Mouse (Mus musculus): Measurements from ENCODE around the gene Slc25a42. TPM values are rescaled to one million over a fixed set of nuclear protein-coding genes. Genes with fewer than 3 reads are reported as not detected.

The Slc25a42 gene
- polyA plus RNA-seq, 1 experiment: 45.5 TPM

DNA sequence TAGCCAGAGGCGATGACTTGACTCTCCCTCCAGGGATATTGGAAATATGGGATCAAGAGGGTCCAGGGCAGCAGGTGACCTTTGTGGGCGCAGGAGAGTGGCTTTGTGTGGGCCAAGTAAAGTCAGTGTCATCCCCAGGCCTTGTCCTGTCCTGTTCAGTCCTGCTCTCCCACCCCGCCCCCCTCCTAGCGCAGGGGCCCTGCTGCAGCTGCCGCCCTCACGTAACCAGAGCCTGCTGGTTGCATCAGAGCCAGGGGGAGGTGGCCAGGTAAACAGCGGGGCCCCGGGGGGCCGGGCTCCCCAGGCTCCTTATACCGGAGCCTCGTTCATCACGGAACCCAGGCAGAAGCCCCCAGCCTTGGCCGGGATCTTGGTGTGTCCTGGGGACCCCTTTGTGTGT, 61.9 kb downstream of the Slc25a42 start:
- no peak overlapping the region for H3K4me3 ChIP-seq (replicated peaks; ENCODE audit: insufficient read depth, low read depth, low read length)
- H3K27me3 ChIP-seq (ENCODE audit: control insufficient read depth, insufficient read depth, low read length): no peaks in the 10 kb centered on the region
- no peak for TF ChIP-seq POLR2A (IDR thresholded peaks at IDR 0.05; ENCODE audit: borderline replicate concordance, insufficient read depth, low read length)
- TF ChIP-seq CTCF (IDR thresholded peaks at IDR 0.05; ENCODE audit: borderline replicate concordance, insufficient read depth, low read depth, low read length): no peak
- DNase-seq: no peak
- no peak overlapping the region for H3K27ac ChIP-seq (ENCODE audit: insufficient read depth, low read length)
- H3K4me1 ChIP-seq (ENCODE audit: control insufficient read depth, insufficient read depth, low read length): no peaks in the 10 kb centered on the region; the same call in 1 of the 2 replicates
- 20% methylated on average over 13 of the region's 13 CpGs for WGBS

DNA sequence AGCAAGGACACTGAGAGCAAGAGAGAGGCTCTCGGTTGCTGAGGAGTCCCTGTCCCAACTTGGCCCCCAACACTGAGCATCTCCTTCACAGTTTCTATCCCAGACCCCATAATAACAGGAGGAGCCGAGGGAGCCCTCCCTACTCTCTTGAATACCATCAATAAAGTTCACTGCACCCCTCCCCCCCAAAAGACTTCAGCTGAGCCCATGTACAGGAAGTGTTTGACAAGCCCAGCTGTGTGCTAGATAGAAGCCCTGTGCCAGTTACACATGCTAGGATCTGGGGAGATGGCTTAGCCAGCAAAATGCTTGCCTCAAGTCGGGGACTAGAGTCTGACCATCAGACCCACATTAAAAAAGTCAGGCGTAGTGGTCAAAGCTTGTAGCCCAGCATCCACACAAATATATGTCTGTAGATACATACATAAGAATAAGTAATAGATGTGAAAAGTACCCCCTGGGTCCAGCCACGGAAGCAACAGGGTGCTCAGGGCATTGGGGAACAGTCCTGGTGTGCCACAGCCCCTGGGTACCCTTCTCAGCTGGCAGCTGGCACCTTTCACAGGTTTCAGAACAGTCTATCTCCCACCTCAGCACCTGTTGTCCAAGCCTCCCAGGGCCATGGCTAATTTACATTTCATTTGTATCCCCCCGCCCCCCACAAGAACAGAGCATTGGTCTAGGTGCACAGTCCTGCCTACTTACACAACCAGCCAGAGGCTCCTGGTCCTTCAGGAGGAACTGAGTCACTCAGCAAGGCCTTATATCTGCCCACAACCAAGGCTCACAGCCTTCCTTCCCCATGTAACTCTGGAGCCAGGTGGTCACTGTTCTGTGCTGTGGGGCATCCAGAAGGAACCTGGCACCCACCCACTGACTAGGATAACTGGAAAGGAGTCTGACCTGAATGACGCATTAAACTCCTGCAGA, 64.2 kb downstream of the Slc25a42 start:
- Histone ChIP-seq H3K4me1 (ENCODE audit: control insufficient read depth, insufficient read depth, low read length) (no peaks in the 10 kb centered on the region; the same call in 1 of the 2 replicates), H3K27me3 (ENCODE audit: control insufficient read depth, insufficient read depth, low read length) (no peaks in the 10 kb centered on the region), H3K4me3 (replicated peaks; ENCODE audit: insufficient read depth, low read depth, low read length) (no peak overlapping the region), H3K27ac (ENCODE audit: insufficient read depth, low read length) (no peak overlapping the region)
- no peak for DNase-seq
- TF ChIP-seq CTCF (IDR thresholded peaks at IDR 0.05; ENCODE audit: borderline replicate concordance, insufficient read depth, low read depth, low read length) (no peak), POLR2A (IDR thresholded peaks at IDR 0.05; ENCODE audit: borderline replicate concordance, insufficient read depth, low read length) (no peak)
- 80% methylated on average over 7 of the region's 7 CpGs for WGBS

DNA sequence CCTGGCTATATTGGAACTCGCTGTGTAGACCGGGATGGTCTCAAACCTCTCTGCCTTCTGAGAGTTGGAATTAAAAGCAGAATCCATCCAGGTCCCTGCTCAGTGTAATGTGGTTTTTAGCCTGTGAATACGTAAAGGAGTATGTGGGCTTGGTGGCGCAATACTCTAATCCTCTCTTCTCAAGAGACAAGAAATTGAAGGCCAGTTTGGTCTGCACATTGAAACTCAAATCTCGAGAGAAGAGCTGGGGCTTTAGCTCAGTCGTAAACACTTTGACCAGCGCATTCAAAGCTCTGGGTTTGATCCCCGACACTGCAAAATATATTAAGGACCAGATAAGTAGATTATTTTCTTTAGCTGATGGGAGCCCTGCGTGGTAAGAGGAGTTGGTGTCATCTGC, 72.1 kb downstream of the Slc25a42 start:
- DNase-seq: no peak
- 8% methylated on average over 9 of the region's 9 CpGs for WGBS
- Histone ChIP-seq H3K4me1 (ENCODE audit: control insufficient read depth, insufficient read depth, low read length) (peaks cover 16% of the 10 kb centered on the region), H3K27me3 (ENCODE audit: control insufficient read depth, insufficient read depth, low read length) (no peaks in the 10 kb centered on the region), H3K27ac (ENCODE audit: insufficient read depth, low read length) (no peak overlapping the region), H3K4me3 (replicated peaks; ENCODE audit: insufficient read depth, low read depth, low read length) (peak overlapping the region; percentile 78)
- TF ChIP-seq CTCF (IDR thresholded peaks at IDR 0.05; ENCODE audit: borderline replicate concordance, insufficient read depth, low read depth, low read length) (no peak), POLR2A (IDR thresholded peaks at IDR 0.05; ENCODE audit: borderline replicate concordance, insufficient read depth, low read length) (no peak)

GRCm38 (mm10) chr8:70139026-70139857, 72.9 kb downstream of the Slc25a42 start, which contains the start of the genes Rfxank, Borcs8 and Mef2b:
Gene Rfxank (minus strand): TSS chr8:70139154.
Gene Borcs8 (plus strand): TSS chr8:70139499.
Gene Mef2b (plus strand): TSS chr8:70139711.
- peak; percentile 98 to 99 for DNase-seq
- H3K27me3 ChIP-seq (ENCODE audit: control insufficient read depth, insufficient read depth, low read length): no peaks in the 10 kb centered on the region
- under 1% methylated on average over 46 of the region's 46 CpGs for WGBS
- peak within 1 kb of the TSS; percentile 9; the same call in 1 of the 2 replicates for H3K27ac ChIP-seq (ENCODE audit: insufficient read depth, low read length)
- H3K4me3 ChIP-seq (replicated peaks; ENCODE audit: insufficient read depth, low read depth, low read length): peak within 1 kb of the TSS; percentile 80
- peaks cover 16% of the 10 kb centered on the region for H3K4me1 ChIP-seq (ENCODE audit: control insufficient read depth, insufficient read depth, low read length)
- peak; percentile 82; the same call in 1 of the 2 replicates for TF ChIP-seq POLR2A (IDR thresholded peaks at IDR 0.05; ENCODE audit: borderline replicate concordance, insufficient read depth, low read length)
- TF ChIP-seq CTCF (IDR thresholded peaks at IDR 0.05; ENCODE audit: borderline replicate concordance, insufficient read depth, low read depth, low read length): no peak

DNA sequence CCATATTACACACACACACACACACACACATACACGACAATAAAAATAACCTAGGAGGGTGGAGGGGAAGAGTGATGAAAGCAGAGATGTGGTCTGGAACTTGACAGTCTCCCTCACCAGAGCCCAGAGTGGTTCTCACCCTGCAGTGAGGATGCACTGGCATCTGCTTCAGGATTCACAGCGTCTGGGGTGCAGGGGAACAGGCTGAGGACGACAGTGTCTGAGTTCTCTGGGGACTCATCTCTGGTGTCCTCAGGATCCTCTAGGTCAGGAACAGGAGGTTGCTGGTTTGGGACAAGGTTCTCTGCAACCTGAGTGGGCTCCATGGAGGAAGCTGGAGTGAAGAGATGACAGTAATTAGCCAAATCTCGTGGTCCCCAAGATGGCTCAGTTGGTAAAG, 74.2 kb downstream of the Slc25a42 start:
- no peaks in the 10 kb centered on the region for H3K27me3 ChIP-seq (ENCODE audit: control insufficient read depth, insufficient read depth, low read length)
- H3K4me3 ChIP-seq (replicated peaks; ENCODE audit: insufficient read depth, low read depth, low read length): peak overlapping the region; percentile 17
- TF ChIP-seq POLR2A (IDR thresholded peaks at IDR 0.05; ENCODE audit: borderline replicate concordance, insufficient read depth, low read length): no peak
- TF ChIP-seq CTCF (IDR thresholded peaks at IDR 0.05; ENCODE audit: borderline replicate concordance, insufficient read depth, low read depth, low read length): no peak
- no peak for DNase-seq
- 65% methylated on average over 4 of the region's 4 CpGs for WGBS
- no peak overlapping the region for H3K27ac ChIP-seq (ENCODE audit: insufficient read depth, low read length)
- peaks cover 16% of the 10 kb centered on the region for H3K4me1 ChIP-seq (ENCODE audit: control insufficient read depth, insufficient read depth, low read length)

- no peaks in the 10 kb centered on the region for H3K27me3 ChIP-seq (ENCODE audit: control insufficient read depth, insufficient read depth, low read length)
- WGBS: 73% methylated on average over 4 of the region's 4 CpGs
- TF ChIP-seq POLR2A (IDR thresholded peaks at IDR 0.05; ENCODE audit: borderline replicate concordance, insufficient read depth, low read length) (no peak), CTCF (IDR thresholded peaks at IDR 0.05; ENCODE audit: borderline replicate concordance, insufficient read depth, low read depth, low read length) (no peak)
Measured at GRCm38 (mm10) chr8:70136591-70136990, 75.5 kb downstream of the Slc25a42 start.

DNA sequence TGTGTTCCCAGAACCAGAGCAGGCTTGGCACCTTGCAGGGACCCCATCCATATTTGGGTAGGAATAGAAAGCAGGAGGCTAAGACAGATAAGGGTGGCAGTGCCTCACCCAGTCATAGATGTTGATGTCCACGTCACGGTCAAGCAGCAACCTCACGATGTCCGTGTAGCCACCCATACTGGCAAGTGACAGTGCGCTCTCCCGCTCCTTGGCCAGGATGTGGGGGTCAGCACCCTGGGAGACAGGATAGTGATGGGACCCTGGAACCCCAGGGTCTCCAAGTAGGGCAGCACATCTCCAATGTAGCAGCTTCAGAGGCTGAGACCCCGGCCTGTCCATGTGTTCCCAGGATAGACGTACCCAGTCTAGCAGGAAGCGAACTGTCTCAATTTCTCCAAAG, 77.2 kb downstream of the Slc25a42 start:
- WGBS: 90% methylated on average over 9 of the region's 9 CpGs
- Histone ChIP-seq H3K27me3 (ENCODE audit: control insufficient read depth, insufficient read depth, low read length) (no peaks in the 10 kb centered on the region), H3K4me3 (replicated peaks; ENCODE audit: insufficient read depth, low read depth, low read length) (no peak overlapping the region), H3K27ac (ENCODE audit: insufficient read depth, low read length) (no peak overlapping the region), H3K4me1 (ENCODE audit: control insufficient read depth, insufficient read depth, low read length) (peaks cover 6% of the 10 kb centered on the region; the same call in 1 of the 2 replicates)
- no peak for TF ChIP-seq CTCF (IDR thresholded peaks at IDR 0.05; ENCODE audit: borderline replicate concordance, insufficient read depth, low read depth, low read length)
- no peak for TF ChIP-seq POLR2A (IDR thresholded peaks at IDR 0.05; ENCODE audit: borderline replicate concordance, insufficient read depth, low read length)
- DNase-seq: no peak

More at GRCm38 (mm10) chr8:70136591-70136990, 75.5 kb downstream of the Slc25a42 start:
- H3K4me3 ChIP-seq (replicated peaks; ENCODE audit: insufficient read depth, low read depth, low read length): no peak overlapping the region
- DNase-seq: no peak
- no peak overlapping the region for H3K27ac ChIP-seq (ENCODE audit: insufficient read depth, low read length)
- peaks cover 13% of the 10 kb centered on the region for H3K4me1 ChIP-seq (ENCODE audit: control insufficient read depth, insufficient read depth, low read length)

Other genes starting within 250 kb of the Slc25a42 start
- gene Gatad2a, start 215.9 kb downstream of the Slc25a42 start, polyA plus RNA-seq (2012; rRNA removed): 31.9 and 36.9 TPM in 2 replicates
- 90.1 and 92.9 TPM in 2 replicates for gene Mau2, start 169.6 kb downstream of the Slc25a42 start, polyA plus RNA-seq (2012; rRNA removed)
- gene Sugp1, start 169.5 kb downstream of the Slc25a42 start, polyA plus RNA-seq (2012; rRNA removed): 41.7 and 43.6 TPM in 2 replicates
- 6.9 and 7.3 TPM in 2 replicates for gene Tm6sf2, start 139.4 kb downstream of the Slc25a42 start, polyA plus RNA-seq (2012; rRNA removed)
- 117 and 124 TPM in 2 replicates for gene Hapln4, start 128.8 kb downstream of the Slc25a42 start, polyA plus RNA-seq (2012; rRNA removed)
- gene Ncan, start 91.4 kb downstream of the Slc25a42 start, polyA plus RNA-seq (2012; rRNA removed): 13.3 and 15.2 TPM in 2 replicates
- gene Nr2c2ap, start 81.0 kb downstream of the Slc25a42 start, polyA plus RNA-seq (2012; rRNA removed): 19.9 and 20.9 TPM in 2 replicates
- 24.8 and 27.5 TPM in 2 replicates for gene Rfxank, start 73.2 kb downstream of the Slc25a42 start, polyA plus RNA-seq (2012; rRNA removed)
- 98.9 and 101 TPM in 2 replicates for gene Borcs8, start 72.8 kb downstream of the Slc25a42 start, polyA plus RNA-seq (2012; rRNA removed)
- gene Mef2b, start 72.6 kb downstream of the Slc25a42 start, polyA plus RNA-seq (2012; rRNA removed): 0.38 and 0.43 TPM in 2 replicates
- 61.4 and 66.0 TPM in 2 replicates for gene Tmem161a, start 39.9 kb downstream of the Slc25a42 start, polyA plus RNA-seq (2012; rRNA removed)
- 102 and 108 TPM in 2 replicates for gene Sugp2, start 21.9 kb upstream of the Slc25a42 start, polyA plus RNA-seq (2012; rRNA removed)
- 45.8 and 46.7 TPM in 2 replicates for gene Armc6, start 22.2 kb upstream of the Slc25a42 start, polyA plus RNA-seq (2012; rRNA removed)
- gene Homer3, start 70.5 kb upstream of the Slc25a42 start, polyA plus RNA-seq (2012; rRNA removed): 262 and 322 TPM in 2 replicates
- gene Ddx49, start 90.2 kb upstream of the Slc25a42 start, polyA plus RNA-seq (2012; rRNA removed): 42.9 and 45.0 TPM in 2 replicates
- 286 and 287 TPM in 2 replicates for gene Cope, start 90.2 kb upstream of the Slc25a42 start, polyA plus RNA-seq (2012; rRNA removed)
- gene Cers1, start 103.5 kb upstream of the Slc25a42 start, polyA plus RNA-seq (2012; rRNA removed): 55.5 and 56.8 TPM in 2 replicates
- gene Gdf1, start 117.5 kb upstream of the Slc25a42 start, polyA plus RNA-seq (2012; rRNA removed): 19.1 and 21.0 TPM in 2 replicates
- 37.9 and 41.3 TPM in 2 replicates for gene Upf1, start 141.0 kb upstream of the Slc25a42 start, polyA plus RNA-seq (2012; rRNA removed)
- gene Comp, start 161.3 kb upstream of the Slc25a42 start, polyA plus RNA-seq (2012; rRNA removed): 2.2 and 3.1 TPM in 2 replicates
- gene Crtc1, start 227.3 kb upstream of the Slc25a42 start, polyA plus RNA-seq (2012; rRNA removed): 90.2 and 105 TPM in 2 replicates